Mouse (Mus musculus): ENCODE data around the gene Pnpla3.

DNA sequence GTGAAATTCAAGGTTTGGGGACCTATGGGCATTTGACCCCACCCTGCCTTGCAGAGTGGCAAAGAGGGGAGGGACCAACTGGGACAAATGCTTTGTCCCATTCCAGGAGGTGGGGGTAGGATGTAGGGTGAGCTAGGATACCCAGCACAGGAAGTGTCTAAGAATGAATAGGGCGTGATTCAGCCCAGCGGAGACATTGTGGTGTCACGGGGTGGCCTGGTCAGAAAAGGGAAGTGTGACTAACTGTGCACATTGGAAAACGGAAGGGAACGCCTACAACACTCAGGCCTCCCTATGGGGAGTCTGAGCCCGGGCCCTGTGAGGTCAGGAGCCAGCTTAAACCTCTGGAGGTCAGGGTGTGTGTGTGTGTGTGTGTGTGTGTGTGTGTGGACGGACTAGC, 68.0 kb downstream of the Pnpla3 start:
- no peak for TF ChIP-seq CTCF (IDR thresholded peaks at IDR 0.05; ENCODE audit: borderline replicate concordance, insufficient read depth, low read depth, low read length)
- no peak for TF ChIP-seq POLR2A (IDR thresholded peaks at IDR 0.05; ENCODE audit: borderline replicate concordance, insufficient read depth, low read length)

Measured in cerebellum, adult 2 months (tissue).